Mouse (Mus musculus) bone marrow, adult 2 months (tissue): ENCODE data around the gene Rpf1.

ENCODE experiments used
- CTCF ChIP-seq: fragments of 200-500 bp; IDR thresholded peaks from 2 replicates; pipeline ENCODE4 v1.5.1; 2011; ENCODE audit warnings: low read length, control low read depth; ENCODE audit not compliant: control insufficient read depth, insufficient read depth
- POLR2A ChIP-seq: fragments of 200-500 bp; IDR thresholded peaks from 2 replicates; pipeline ENCODE4 v1.6.1; 2011; ENCODE audit warnings: low read depth, mild to moderate bottlenecking, control low read depth, low read length, borderline replicate concordance; ENCODE audit not compliant: control insufficient read depth

DNA sequence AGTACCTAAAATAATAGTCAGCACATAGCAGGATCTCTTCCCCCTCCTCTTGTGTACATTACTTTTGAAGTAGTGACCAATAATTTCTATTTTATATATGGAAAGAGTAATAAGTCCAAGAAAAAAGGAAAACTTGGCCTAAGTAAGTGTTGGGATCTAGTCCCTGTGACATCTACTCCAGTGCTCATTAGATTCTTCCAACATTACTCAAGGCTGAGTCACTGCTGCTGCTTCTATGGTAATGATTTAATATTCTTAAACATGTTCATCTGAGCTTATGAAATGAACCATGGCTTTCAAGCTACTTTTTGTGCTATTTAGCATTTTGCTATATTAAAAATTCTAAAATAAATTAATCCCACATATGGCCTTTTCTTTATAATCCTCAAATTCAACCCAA is 47.5 kb downstream of the Rpf1 start:
- no peak for TF ChIP-seq POLR2A
- no peak for TF ChIP-seq CTCF
